Mouse (Mus musculus) gastrocnemius, postnatal 36 days (tissue): ENCODE results near the gene Gm20605. TPM values are rescaled to one million over a fixed set of nuclear protein-coding genes. Genes with fewer than 3 reads are reported as not detected.
A peak's percentile ranks its signal among the peaks of the same experiment; 100 is the strongest.
"Not testable (repeated sequence)": the region's sequence is repeated elsewhere in the genome, so short reads cannot be mapped to it uniquely, and the experiment has no call there.

ENCODE experiments used
- DNase-seq, 2 experiments: peaks; one replicate each; pipeline ENCODE4 v3.0.0; 2022
- intact Hi-C: fragments of 180-260 bp; cut with DNase I; formaldehyde crosslinking; loops from one replicate; pipeline ENCODE4 v1.15.1; 2025
- total RNA-seq, 2 experiments: library from RNA; stranded (reverse); gene quantifications; 2 replicates each; pipeline ENCODE4 v1.2.3; 2021

Gene Gm20605
- total RNA-seq, 2 experiments from 2014 or later: 2.0 to 2.9 TPM

DNA sequence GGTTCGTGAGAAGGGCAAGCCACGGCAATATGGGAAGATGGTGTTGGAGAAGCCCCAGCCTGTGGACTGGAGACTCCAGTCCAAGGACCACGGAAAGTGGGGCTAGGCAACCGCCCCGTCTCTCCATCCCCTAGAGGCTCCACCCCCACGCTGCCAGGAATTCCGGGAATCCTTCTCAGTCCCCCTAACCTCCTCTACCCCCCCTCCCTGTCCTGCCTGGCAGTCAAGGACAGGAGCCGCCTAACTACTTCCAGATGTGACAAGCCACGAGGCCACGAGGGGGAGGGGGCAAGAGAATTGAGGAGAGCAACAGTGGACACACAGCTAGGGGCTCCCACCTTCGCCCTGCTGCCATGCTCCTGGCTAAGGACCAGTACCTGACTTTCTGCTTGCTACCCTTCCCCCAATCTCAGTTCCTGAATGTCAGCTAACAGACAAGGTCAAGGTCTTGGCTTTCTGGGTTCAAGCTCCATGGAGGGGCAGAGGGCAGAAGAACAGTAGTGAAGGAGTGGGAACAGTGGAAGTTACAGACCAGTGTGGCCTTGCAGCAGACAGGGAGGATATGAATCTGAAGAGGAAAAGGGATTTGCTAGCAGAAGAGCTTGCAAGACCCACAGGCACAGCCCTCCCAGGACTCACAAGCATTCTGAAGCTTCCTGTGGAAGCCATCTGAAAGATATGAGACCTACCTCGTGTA is 18.3 kb upstream of the Gm20605 start:
- DNase-seq: peak; percentile 70 to 91
- intact Hi-C loops: no loop called here

DNA sequence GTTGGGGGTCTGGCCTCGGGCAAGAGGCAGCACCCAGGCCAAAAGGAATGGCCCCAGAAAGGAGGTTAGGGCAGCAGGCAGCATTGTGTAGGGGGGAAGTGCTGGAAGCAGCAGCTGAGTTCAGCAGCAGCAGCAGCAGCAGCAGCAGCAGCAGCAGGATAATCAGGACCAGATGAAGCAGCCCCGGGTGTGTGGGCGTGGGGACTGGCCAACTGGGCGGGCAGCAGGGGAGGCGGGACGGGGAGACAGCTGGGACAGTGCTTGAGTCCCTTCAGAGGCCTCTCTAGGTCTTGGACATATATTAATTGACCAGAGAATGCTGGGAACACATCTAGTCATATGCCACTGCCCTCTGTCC is 17.8 kb upstream of the Gm20605 start:
- peak; percentile 65 to 87 for DNase-seq
- intact Hi-C loops: no loop called here

DNA sequence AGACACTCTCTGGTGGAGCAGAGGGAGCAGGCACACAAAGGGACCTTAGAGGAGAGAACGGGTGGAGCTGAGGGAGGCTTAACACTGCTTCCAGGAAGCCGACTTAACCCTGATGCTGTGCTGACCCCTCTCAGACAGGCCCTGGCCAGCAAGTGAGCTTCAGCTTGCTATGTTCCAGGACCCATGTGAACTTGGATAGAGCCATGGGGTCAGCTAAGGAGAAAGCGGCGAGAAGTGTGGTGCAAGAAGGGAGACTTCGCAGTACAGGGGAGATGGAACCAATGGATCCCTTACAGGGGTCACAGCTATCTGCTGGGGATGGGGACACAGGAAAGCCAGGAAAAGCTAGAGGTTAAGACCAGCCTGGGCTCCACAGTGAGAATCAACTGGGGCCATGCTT is 15.9 kb upstream of the Gm20605 start:
- no peak for DNase-seq
- intact Hi-C loops: no loop called here

DNA sequence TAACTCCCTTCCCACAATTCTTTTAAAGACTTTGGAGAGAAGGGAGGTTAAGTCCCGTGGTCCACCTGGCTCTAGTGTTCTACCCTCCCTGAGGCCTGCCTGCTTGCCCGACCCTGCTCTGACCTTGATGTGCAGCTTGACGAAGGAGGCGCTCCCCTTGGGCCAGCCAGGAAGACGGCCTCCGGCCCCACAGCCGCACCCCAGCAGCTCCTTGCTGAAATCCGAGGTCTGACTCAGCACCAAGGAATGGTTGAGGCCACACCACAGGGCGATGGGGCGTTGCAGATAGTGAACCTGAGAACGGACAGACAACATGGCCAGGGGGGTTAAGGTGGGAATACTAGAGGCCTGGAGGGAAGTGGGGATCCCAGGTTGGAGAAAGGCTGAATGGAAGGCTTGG is 15.4 kb upstream of the Gm20605 start, which contains the start of gene Pcolce:
Gene Pcolce, minus strand, starts transcription at position 235 of the 400 bp plus-strand sequence.
- intact Hi-C loops: no loop called here
- peak; percentile 45 to 46 for DNase-seq

DNA sequence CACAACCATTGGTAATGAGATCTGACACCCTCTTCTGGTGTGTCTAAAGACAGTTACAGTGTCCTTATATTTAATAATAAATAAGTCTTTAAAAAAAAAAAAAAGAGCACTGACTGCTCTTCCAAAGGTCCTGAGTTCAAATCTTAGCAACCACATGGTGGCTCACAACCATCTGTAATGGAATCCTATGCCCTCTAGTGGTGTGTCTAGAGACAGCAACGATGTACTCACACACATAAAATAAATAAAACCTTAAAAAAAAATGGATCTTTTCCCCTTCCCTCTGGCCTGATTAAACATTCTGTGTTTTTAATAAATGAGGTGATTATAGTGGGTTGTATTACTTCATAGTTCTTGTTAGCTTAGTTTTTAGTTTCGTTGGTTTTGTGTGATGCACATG is 14.1 kb upstream of the Gm20605 start:
- DNase-seq, intact Hi-C loops: not testable (repeated sequence)

DNA sequence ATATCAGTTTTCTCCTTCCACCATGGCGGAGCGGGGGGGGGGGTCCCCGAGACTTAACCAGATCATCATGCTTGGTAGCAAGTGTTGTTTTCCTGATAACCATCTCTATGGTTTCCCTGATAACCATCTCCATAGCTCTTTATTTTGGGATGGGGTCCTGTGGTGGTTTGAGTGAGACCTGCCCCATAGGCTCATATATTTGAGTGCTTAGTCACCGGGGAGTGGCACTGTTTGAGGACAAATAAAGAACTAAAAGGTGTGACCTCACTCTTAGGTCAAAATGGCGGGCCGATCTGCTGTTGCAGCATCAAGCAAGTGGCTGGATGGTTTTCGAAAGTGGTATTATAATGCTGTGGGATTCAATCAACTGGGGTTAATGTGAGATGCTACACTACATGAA is 13.6 kb upstream of the Gm20605 start:
- no peak for DNase-seq
- intact Hi-C loops: no loop called here

DNA sequence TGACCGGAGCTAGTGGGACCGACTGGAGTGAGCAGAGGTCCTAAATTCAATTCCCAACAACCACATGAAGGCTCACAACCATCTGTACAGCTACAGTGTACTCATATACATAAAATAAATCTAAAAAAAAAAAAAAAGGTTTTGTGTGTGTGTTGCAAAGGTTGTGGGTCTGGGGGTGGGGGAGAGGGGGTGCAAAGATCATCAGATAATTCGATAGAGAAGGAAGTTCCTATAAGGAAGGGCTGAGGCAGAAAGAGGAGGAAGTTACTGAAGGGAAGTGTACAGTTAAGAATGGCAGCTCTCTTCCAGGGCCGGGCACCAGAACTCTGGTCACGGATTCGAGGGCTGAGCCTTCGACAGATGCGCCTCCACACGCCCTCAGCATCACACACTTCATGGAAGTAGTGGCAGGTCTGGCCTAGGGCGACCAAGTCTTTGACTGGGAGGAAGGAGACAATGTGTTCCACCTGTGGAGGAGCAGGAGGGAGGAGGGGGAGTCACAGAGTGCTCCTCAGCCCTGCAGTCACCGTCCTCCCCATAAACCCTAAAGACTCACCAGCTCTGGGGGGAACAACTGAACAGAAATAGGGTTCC is 4.9 kb upstream of the Gm20605 start:
- DNase-seq: no peak
- intact Hi-C loops: no loop called here

DNA sequence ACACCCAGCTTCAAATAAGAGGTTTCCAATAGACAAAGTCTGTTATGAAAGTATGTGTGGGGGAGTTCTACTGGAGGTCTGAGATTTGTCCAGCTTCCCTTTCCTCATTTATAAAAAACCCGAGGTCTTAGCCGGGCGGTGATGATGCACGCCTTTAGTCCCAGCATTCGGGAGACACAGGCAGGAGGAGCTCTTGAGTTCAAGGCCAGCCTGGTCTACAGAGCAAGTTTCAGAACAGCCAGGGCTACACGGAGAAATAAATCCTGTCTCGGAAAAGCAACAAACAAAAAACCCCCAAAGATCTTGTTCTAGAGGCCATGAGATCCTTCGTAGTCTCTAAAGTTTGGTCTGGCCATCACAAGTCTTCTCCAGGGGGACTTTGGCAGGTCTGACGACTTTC is 984 bp upstream of the Gm20605 start:
- no peak for DNase-seq
- intact Hi-C loops: no loop called here

DNA sequence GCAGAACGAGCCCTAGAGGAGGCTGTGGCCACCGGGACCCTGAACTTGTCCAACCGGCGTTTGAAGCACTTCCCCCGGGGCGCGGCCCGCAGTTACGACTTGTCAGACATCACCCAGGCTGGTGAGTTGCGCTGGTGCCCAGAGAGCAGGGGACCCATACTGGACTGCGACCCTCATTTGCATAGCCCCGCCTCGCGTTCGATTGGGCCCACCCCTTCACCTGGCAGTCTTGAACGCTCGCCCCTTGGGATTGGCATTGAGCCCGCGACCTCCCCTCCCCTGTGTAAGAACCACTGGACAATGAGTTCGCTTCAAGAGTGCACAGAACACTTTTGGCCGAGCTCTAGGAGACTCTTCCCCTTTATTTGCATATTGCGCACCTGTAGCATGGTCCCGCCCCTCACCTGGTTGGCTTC is 339 bp downstream of the Gm20605 start:
- intact Hi-C loops: no loop called here
- no peak for DNase-seq

DNA sequence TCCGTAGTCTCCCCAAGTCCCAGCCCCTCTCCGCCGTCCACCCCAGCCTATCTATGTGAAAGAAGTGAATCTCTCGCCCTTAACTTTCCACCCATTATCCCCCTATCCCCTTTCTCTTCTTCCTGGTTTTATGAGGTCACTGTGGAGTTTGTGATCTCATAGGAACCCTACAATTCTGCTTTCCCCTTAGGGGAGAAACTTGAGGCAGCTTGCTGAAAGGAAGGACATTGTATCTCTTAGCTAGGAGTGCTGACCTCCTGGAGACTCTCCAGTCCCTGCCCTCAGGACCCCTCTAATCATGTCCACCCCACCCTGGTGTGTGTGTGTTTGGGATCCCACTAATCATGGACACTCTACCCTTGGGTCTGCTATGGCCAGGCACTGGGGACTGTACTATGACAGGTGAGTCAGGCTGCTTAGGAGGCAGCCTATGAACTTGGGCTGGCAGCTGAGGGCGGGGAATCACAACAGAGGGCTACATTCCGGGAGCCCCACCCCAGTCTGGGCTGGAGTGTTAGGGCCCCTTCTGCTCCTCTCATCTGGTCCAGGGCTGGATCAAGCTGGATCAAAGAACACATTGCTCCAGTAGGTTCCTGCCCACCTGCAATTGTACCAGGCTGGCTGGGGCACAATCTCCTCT is 1.1 kb downstream of the Gm20605 start:
- intact Hi-C loops: no loop called here

DNA sequence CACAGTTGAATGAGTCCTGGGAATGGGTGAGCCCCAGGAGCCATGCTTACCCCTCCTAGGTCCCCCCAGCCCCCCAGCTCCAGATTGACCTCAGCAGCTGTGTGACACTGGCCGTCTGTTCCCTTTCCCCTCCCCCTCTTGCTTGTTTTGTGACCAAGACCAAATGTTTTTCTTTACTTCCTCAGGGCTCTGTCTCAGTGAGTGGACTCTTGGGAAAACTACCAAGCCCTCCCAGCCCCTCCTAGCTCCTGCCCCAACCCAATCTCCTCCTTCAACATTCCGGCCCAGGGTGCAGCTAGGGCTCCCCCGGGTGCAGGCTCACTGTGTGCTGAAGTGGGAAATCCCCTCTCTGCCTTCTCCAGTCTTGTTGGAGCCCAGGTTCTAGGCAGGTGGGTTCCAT is 1.6 kb downstream of the Gm20605 start:
- intact Hi-C loops: no loop called here
- no peak for DNase-seq

More for the DNA sequence above, 1.1 kb downstream of the Gm20605 start:
- DNase-seq: no peak

DNA sequence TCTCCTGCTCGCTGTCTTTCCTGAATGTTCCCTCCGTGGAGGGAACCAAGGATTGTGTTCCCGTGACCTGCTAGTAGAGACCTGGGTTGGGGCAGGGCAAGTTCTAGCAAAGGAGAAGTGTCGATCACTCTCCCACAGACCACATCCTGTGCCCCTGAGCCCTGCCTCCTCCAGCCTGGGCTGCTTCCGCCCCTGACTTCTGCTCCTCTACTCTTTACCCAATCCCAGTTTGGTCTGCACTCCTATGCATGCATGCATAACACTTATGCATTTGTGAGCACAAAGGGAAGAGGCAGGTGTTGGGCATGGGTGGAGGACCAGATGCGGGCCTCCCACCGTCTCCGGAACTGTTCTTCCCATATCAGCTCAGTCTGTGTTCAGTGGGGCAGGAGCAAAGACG is 2.2 kb downstream of the Gm20605 start:
- DNase-seq: no peak
- intact Hi-C loops: no loop called here

DNA sequence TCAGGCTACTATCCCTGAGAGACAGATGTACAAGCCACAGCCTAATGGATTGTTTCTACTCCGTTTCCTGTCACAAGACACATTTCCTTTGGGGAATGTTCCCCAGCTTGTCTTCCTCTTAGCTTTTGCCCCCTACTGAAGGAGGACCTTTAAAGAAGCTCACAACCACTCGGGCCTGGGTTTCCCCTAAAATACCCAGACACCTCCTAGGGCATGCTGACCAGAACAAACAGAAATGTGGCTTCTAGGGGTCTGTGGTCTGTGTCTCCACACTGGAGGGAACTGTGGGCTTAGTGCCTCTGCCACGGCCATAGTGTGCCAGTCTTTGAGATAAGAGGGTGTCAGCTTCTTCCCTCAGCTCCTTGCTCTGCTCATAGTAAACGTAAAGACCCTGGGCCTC is 2.6 kb downstream of the Gm20605 start:
- intact Hi-C loops: no loop called here
- DNase-seq: no peak

DNA sequence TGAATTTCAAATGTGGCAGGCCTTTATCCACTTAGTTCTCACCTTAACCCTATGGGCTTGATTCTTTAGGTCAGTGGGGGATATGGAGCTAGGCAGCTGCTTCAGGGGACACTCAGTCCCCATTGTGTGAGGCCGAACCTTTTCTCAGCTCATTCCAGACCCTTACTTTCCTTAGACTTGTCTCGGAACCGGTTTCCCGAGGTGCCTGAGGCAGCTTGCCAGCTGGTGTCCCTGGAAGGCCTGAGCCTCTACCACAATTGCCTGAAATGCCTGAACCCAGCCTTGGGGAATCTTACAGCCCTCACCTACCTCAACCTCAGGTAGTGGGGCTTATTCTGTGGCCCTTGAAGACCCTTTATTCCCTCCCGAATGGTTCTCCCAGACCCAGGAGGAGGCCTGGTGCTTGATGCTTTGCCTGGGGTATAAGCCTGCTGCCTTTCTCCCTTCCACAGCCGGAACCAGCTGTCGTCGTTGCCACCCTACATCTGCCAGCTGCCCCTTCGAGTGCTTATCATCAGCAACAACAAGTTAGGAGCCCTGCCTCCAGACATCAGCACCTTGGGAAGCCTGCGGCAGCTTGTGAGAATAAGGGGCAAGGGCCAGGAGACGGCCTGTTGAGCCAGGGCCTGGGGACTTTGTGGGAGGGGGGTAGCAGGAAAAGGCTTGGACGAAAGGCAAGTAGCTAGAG is 4.6 kb downstream of the Gm20605 start:
- DNase-seq: no peak
- intact Hi-C loops: no loop called here

DNA sequence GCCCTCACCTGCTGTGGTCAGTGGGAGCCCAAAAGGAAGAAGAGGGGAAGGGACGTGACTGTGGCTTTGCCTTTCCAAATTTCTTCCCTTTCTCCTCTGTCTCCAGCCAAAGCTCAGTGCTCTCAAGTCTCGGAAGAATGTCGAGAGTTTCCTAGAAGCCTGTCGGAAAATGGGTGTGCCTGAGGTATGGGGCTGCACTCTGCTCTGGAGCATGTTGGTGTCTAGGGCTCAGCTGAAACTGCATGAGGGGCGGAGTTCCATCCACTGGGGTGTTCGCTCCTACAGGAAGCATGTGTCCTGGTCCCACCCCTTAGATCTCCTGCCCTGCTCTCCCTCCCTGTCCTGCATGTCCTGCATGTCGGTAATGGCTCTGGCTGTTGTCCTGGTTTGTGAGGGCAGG is 10.5 kb downstream of the Gm20605 start:
- intact Hi-C loops: no loop called here
- no peak for DNase-seq

DNA sequence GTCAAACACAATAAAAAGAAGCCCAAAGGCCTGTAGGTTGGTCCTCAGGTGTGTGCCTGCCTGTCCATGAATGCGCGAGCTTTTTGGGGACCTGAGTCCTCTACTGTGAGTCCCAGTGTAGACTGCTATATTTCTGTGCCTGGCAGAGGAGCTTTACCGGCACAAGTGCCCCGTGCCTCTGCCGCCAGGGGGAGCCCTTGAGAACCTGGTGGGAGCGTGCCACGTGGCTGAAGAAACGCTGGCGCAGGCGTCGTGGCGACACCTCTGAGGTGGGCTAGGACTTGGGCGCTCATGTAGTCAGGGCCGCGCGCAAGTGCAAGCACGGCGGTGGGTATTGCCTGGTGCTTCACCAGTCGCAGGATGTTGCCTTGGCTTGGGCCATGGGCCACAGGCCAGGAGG is 12.1 kb downstream of the Gm20605 start, which contains the start of gene Sap25:
Gene Sap25, plus strand, starts transcription at position 281 of the 400 bp plus-strand sequence.
- intact Hi-C loops: no loop called here
- no peak for DNase-seq

DNA sequence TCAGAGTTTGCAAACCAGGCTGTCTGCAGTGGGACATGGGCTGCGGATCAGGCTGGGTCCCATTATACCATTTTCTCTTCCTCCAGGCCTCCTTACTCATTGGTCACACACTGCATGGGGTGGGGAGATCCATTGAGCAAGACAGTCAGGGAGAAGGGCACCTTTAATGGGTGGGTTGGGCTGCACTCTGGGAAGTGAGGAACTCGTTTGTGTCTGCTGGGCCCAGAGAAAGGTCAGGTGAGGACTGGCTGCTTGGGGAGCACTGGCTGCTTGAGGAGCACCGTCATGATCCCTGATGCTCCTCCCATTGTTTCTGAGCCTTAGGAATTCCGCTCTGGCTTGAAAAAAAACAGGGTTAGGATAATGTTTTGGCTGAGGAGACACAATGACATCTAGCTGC is 13.9 kb downstream of the Gm20605 start:
- intact Hi-C loops: no loop called here
- DNase-seq: no peak

DNA sequence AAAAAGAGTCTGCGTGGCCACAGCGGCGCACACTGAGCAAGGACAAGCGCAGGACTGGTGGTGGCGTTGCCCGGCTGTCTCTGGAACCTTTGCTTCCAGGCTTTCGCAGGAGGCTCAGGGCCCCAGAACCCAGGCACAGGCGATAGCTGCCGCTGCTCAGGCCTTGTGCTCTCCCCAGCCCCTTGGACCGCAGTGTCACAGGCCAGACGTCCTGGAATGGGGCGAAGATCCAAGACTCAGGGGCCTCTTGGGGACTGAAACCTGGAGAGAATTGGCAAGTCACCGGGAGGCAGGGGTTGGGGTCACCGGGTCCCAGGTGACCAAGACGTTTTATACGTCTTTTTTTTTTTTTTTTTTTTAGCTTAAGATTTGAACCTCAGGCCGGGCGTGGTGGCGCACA is 15.5 kb downstream of the Gm20605 start:
- intact Hi-C loops: no loop called here
- DNase-seq: no peak

DNA sequence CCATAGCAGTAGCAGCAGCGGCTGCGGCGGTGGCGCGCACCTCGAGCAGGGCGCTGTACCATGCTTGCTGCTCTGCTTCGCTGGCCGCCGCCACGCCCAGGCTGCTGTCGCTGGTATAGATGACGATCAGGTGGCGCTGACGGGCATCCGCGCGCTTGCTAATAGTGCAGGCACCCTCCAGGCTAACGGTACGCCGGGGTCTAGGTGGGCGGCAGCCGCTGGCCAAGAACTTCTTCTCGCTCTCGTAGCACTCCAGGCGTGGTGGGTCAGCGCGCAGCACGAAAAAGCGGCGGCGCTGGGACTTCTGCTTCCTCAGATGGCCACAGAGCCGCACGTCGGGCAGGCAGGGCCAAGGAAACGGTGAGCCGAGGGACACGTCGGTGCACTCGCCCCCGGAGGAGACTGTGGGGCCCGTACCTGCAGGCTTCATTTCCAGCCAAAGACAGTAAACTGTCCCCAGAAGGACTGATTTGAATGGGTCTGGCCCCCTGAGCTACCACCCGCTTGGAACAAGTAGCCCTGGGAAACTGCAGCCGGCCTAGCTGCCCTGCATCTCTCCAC is 16.2 kb downstream of the Gm20605 start:
- DNase-seq: no peak
- intact Hi-C loops: no loop called here

DNA sequence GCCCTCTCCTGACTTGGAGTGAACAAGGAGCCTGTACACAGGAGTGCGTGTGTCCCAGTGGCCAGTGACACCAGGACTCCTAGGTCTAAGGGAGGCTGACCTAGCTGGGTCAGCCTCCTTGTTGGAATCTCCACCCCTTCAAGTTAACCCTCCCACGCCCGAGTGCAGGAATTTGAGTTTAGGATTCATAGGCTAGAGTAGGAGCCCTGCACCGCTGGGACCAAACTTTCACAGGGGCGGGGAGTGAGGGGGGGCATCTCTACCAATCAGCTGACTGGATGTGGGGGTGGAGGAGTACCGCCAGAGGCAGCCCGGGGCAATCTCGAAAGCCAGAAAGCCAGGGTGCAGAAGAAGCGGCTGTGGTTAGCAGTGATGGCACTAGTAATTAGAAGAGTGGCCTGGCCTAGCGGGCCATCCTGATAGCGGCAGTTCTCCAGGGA is 16.7 kb downstream of the Gm20605 start, which contains the start of gene Irs3:
Gene Irs3, minus strand, starts transcription at position 63 of the 440 bp plus-strand sequence.
- intact Hi-C loops: no loop called here
- peak in 1 of 2 experiments; percentile 34 for DNase-seq
